Mouse (Mus musculus): Measurements from ENCODE around the gene Dmxl2.

Gene Dmxl2

DNA sequence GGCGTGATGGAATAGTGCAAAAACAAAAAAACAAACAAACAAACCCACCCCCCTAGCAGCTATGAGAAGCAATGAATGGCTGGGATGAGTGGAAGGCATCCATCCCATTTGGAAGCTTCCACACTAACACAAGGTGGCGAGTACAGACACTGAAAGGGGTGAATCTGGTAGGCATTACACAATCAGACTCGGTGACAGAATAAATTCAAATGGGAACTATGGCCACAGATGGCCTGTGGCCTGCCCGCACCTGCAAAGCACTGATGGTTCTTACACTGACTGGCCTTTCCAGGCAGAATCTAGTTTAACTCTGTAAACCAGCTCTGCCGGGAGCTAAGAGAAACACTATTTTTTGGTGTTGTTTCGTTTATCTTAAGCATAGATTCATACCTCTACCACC, 2.1 kb downstream of the Dmxl2 start:
- DNase-seq (ENCODE audit: low spot score), result peak; percentile 19

DNA sequence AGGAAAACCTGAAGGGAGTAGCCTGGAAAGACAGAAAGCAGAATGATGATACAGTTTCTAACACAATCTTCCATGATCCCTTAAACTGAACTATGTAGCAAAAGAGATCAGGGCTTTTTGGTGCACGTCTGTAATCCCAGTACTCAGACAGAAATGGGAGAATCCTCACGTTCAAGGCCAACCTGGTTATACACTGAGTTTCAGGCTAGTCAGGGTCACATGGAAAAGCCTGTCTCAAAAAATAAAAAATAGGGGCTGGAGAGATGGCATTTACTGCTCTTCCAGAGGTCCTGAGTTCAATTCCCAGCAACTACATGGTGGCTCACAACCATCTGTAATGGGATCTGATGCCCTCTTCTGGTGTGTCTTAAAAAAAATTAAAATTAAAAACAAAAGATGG, 11.0 kb downstream of the Dmxl2 start:
- no peak for DNase-seq (ENCODE audit: low spot score)

DNA sequence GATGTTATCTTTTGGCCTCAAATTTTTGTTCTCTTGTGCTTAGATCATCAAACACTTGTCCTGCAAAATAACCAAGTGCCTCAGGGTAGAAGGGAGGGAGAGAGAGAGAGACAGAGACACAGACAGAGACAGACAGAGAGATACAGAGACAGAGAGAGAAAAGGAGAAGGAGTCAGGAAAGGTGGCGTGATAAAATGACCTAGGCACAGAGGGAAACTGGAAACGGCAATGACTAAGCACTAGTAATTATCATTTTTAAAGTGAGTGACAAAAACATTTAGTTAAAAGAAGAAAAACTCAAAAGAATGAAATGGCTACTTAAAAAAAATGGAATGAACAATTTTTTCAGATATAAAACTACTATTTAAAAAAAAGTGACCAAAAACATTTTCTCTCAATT, 11.8 kb downstream of the Dmxl2 start:
- DNase-seq (ENCODE audit: low spot score), result no peak

DNA sequence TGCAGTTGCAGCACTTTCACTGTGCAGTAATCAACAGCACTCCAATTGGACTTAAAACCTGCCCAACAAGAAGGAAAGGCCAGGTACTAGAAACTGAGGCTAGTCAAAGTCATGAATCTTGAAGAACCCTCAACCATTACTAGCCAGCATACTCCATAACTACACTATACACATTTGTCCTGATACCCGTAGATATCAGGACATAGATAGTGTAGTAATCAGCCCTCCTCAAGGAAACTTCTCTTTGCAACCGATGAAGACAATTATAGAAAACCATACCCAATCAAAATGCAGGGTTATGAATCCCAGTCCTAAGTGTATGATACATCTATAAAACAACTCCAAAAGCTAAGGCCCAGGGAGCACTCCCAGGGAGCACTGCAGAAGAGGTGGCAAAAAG, 16.5 kb downstream of the Dmxl2 start:
- no peak for DNase-seq (ENCODE audit: low spot score)

DNA sequence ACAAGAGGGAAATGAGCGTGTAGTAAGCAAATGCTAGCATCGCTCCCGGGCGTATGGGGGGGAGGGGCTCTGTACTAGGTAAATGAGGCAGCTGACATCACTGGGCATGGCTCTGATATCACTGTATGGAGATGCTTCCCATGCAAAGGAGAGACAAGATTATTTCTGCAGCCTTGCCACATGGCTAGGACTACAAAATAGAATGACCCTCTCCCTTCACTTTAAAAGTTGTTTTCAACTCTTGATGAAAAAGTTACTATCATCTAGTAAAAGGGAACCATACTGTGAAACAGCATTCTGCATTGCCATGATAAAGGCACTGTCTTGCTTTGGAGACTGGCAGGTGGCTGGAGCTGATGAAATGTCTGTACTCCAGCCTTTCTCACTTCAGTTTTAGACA, 18.2 kb downstream of the Dmxl2 start:
- no peak for DNase-seq (ENCODE audit: low spot score)

DNA sequence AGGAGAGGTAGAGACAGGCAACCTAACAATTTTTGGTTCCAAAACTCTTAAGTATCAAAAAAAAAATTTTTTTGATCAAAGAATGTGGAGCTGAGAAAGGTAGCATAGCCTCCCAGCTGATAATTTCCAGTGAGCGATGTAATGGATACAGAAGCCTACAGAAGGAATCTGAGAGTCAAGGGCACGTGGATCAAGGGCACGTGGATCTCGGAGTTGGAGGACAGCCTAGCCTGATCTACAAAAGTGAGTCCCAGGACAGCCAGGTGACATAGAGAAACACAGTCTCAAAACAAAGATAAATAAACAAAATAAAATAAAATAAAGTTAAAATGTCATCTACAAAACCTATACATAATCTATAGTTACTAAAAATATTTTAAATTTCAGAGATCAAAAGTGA, 18.7 kb downstream of the Dmxl2 start:
- DNase-seq (ENCODE audit: low spot score), result no peak

DNA sequence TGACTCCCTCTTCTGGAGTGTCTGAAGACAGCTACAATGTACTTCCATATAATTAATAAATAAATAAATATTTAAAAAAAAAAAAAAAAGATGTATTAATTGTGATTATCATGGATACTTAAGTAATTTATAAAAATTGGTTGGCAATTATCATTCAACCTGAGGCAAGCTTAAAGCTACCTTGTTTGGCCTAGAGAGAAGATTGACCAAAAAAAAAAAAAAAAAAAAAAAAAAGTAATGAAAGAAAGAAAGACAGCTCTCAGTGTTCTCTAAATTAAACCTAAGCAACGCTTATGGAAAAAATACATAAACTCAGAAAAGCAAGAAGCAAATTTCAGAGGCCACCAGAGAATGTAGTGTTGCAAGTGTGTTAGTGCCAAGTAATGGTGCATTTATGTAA, 22.4 kb downstream of the Dmxl2 start:
- DNase-seq (ENCODE audit: low spot score), result no peak

DNA sequence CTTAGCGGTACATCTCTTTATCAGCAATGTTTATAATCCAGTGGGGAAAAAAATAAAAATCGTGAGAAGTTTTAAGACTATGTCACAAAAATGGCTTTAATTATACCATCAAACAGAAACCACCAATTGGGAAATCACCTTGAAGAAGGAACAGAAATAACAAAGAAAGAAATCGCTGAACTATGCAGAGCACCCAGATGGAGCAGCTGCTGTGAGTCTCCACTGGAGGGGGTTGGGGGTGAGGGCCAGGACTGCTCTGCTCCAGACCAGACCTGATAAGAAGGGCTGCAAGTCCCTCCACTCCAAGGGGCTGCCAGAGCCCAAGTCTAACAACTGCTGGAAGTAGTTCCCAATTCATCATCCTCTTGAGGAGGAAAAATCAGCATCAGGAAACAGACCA, 23.3 kb downstream of the Dmxl2 start:
- DNase-seq (ENCODE audit: low spot score), result no peak

DNA sequence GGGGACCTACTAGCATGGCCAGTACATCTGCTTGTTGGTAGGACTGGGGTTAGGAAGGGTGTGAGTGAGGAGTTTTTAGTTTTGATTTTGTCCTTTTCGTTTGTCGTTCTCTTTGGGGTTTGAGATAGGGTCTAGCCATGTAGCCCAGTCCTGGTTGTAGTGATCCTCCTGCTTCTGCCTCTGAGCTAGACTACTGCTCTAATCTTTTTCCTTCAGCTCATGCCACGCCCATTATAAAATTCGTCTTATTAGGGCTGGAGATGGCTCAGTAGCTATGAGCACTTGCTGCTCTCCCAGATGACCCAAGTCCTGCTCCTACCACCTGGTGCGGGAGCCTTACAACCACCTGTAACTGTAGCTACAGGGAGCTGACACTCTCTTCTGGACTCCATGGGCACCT, 26.9 kb downstream of the Dmxl2 start:
- DNase-seq (ENCODE audit: low spot score), result no peak

DNA sequence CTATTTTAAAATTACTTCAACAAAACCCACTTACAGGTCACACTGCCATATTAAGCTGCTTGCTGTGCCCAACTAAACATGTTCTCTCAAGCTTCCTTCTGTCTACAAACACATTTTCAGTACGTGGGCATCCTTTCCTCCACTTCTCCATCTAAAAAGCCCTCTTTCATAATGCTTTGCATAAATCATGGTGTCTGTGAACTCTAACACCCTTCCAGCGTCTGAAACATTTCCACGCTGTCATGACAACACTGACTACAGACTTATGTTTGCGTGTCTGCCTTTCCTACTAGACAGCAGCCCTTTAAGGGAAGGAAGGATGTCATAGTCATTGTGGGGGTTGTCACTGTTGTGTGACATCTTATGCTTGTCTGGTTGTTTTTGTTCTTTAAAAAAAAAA, 27.4 kb downstream of the Dmxl2 start:
- no peak for DNase-seq (ENCODE audit: low spot score)

DNA sequence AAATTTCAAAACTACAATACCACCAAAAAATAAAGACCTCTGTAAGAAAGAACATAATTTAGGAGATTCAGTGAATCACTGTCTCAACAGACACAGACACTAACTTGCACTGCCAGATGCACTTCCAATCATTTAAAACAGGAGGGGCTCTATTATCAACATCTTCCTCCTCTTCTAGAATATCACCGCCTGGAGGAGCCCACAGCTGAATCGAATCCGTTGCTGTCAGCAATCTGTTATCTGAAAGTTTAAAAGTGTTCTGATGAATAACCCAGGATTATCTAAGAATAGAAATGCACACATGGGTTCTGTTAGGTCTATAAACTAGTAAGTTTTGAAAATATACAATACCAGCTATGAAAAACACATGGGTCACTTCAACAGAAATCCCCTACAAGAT, 28.6 kb downstream of the Dmxl2 start:
- DNase-seq (ENCODE audit: low spot score), result no peak

DNA sequence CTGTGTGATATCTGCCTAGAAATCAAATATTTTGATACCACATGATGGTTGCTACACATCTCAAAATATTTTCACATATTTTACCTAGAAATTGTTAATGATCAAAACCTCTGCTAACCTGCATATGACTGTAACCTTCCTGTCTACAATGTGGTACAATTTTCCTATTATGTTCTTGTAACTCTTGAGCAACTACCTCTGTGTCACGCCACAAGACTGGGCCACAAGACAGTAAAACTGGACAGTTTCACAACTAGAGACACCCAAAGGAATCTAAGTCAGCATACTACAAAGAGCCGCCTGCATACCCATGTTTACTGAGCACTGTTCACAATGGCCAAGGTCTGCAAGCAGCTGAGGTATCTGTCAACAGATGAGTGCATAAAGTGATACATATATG, 32.1 kb downstream of the Dmxl2 start:
- no peak for DNase-seq (ENCODE audit: low spot score)

DNA sequence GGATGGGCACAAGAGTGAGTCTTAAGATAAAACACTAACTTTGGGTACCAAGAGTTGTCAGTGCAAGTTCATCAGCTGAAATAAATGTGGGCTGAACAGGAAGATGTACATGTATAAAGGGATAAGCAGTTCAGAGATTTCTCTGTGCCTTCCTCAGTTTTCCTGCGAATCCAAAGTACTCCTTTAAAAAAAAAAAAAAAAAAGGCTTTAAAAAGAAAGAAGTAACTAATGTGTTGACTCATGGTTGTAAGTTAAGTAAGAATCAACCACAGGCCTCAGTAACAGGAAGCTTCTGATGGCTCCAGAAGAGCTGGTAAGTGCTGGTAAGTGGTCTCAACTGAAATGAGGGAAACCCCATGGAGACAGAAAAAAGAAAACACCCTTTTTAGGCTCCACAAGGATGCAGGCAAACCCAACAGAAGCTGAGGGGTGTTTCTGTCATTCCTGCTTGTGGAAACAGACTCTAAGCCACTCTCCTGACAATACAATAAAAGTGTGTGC, 33.9 kb downstream of the Dmxl2 start:
- no peak for DNase-seq (ENCODE audit: low spot score)

DNA sequence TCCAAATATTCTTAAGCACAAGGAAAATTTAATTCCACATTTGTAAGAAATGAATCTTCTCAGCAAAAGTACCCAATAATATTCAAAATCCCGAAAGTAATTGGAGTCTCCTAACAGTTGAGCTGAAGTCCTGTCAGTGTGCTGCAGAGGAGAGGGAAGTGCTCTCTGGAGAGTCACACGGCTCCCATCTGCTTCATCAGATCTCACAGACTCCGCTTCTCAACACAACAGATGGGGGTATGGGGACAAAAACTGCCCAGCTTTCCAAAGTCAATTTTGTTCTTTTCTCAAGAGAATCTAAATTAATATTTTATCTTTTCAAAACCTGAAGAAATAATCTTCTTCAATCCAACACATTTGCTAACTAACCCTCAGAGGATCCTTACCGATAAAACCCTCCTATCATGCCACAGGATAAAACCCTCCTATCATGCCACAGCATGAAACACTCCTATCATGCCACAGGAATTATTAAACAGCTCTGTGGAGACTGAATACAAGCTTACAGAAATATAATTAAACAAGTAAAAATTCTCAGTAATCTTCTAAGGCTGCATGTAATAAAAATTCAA, 37.9 kb downstream of the Dmxl2 start:
- peak; percentile 43 for DNase-seq (ENCODE audit: low spot score)

DNA sequence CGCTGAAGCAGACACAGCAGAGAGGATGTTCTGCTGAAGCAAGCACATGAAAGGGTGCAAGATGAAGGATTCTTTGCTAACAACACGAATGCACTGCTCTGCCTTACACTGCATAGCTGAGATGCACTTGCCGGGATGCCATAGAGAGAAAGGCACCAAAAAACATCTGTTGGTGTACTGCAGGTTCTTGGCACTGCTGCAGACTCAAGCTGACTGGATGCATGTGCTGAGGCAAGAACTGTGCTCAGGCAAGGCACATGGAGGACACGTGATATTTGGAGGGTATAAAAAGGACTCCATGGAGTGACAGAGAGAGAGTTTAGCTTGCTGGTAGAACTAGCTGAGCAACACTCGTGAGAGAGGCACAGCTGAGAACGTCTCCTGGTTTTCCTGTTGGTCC, 62.4 kb downstream of the Dmxl2 start:
- no peak for DNase-seq (ENCODE audit: low spot score)

DNA sequence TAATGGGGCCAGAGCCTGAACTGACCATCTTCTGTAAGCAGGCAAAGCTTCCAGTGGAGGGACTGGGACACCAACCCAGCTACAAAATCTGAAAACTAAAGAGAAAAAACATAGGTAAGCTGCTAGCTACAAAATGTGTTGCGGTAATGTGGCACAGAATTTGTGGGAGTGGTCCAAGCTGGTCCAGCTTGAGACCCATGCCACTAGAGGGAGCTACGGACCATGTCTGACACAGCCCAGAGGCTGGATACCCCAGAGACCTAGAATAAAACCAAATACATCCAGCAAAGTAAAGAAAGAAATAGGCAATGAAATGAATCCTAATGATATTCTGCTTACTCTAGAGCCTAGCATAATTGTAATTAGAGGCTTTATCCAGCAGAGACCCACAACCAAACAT, 63.2 kb downstream of the Dmxl2 start:
- DNase-seq (ENCODE audit: low spot score), result peak; percentile 28

DNA sequence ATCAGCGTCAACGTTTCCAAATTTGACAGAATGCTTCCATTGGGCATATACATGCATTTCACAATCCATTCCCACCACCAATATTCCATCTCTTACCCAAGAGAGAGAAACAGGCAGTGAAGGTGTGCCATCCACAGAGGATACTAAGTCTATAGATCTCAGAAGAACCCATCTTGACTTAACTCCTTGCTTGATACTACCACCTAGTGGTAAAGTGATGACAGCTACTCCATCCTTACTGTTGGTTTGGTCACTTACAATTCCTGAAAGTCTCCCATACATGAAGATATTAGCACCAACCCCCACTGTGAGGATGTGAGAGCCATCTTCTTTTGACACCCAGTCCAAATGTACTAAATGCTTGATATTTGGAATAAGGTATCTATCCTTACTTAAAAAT, 85.2 kb downstream of the Dmxl2 start:
- DNase-seq (ENCODE audit: low spot score), result no peak

DNA sequence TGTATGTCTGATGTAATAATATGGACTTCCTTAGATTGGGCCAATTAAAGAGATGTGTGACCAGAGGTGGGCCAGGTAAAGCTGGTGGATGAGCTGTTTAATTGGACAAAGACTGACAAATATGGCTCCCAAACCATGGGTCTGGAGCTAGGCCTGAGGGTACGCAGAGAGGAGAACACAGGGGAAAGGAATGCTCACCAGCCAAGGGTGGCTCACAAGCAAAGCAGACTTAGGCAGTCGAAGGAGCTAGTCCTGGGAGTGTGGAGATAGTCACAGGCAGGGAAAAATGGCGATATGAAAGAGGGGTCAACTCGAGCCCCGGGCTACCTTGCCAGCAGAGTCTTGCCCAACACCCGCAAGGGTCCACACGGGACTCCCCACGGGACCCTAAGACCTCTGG, 144.7 kb downstream of the Dmxl2 start:
- DNase-seq (ENCODE audit: low spot score), result no peak

DNA sequence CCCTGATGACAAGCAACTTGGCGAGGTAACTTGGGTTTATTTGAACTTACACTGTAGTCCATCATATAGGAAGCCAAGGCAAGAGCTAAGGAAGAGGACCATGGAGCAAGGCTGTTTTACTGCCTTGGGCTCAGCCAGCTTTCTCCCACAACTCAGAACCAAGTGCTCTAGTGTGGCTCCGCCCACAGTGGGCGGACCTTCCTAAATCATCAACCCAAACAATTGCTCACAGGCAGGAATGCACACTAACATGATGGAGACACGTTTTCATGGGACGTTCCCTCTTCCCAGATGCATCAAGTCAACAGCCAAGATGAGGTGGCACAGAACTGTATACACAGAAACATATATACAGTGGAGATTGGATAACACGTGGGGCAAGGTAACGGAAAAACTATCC, 159.4 kb downstream of the Dmxl2 start:
- DNase-seq (ENCODE audit: low spot score), result no peak

DNA sequence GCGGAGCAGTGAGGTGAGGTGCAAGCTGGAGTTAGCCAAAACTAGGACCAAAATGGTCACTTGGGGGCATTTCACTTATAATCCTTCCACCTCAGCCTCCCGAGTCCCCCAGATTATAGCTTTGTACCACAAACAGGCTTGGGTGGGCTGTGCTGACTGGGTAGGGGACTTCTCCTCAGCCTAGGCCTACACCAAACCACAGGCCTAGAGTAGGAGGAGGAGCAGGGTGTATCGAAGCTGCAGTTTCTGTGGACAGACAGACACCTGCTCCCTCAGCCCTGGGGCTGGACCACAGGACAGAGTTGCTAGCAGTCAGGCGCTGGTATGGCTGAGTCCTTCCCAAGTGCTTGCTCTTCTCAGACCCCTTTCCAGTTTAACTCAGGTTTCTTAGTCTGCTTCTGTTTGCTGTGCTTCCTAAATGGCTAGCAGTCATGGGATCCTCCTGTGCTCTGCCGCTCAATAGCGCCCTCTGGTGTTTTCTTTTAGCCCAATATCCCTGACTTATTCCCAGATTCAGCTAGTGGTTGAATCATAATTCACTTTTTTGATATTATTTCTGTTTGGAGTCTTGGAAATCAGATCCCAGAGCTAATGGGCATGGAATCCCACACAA, 164.8 kb downstream of the Dmxl2 start:
- peak; percentile 78 for DNase-seq (ENCODE audit: low spot score)

DNA sequence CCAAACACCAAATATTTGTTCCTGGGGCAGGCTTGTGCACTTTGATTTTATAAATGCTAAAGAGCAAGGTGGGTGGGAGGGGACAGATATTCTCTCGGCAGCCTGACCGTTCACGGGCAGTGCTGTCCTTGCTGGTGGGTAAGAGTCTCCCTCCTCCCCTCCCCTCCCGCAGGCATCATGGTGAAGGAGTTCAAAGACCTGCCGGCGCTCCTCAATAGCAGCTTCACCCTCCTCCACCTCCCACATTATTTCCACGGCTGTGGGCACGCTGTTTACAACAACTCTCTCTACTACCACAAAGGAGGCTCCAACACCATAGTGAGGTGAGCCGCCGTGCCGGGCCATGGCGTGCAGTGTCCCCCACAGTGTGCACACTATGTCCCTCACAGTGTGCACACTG, 165.8 kb downstream of the Dmxl2 start:
- no peak for DNase-seq (ENCODE audit: low spot score)

DNA sequence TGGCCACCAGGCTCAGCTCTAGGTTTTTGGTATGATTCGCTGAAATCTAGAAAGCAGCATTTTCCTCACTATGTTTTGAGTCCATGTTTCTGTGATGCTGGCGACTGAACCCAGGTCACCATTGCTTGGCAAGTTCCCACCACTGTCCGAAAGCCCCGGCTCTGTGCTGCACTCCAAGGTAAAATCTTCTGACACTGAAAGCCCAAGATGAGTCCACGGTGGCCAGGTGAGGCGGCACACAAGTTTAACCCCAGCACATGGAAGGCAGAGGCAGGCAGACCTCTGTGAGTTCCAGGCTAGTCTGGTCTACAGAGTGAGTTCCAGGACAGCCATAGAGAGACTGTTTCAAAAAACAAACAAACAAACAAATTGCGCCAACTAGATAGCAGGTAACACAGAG, 172.2 kb downstream of the Dmxl2 start:
- no peak for DNase-seq (ENCODE audit: low spot score)

DNA sequence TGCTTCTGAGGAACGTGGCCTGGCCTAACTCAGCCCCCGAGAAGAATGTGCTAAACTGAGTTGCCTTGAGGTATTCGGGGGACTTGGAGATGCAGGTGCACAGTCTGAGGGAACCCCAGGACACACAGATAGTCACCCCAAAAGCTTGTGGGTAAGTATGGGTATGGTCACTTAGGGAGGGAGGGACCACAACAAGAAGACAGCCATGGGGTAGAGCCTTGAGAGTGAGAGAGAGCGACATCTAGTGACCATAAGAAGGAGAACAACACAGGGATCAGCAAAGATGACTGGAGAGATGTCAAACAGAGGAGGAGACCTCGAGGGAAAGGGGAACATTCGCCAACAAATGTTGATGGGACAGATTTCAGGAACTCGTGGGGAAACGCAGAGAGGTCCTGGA, 178.0 kb downstream of the Dmxl2 start:
- DNase-seq (ENCODE audit: low spot score), result peak; percentile 11

DNA sequence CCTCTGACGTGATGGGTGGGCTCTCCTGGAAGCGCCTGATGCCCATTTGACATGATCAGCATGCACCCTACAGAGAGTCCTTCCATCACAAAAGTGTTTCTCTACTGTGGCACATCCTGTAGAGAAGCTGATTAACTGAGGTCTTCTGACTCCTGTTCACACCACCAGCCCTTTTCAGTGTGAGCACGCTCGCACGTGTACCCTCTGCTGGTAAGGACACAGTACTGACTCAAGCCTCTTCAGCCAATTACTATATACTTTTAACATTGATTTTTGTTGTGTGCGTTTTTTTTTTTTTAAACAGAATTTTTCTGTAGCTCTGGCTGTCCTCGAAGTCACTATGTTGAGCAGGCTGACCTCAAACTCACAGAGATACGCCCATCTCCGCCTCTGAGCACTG, 185.1 kb downstream of the Dmxl2 start:
- DNase-seq (ENCODE audit: low spot score), result no peak
